Comparison of ENCODE assay signal across 11 mouse cellular contexts in genomic region chr11:97811569-97812362, GRCm38 (mm10). TPM values are rescaled to one million over a fixed set of nuclear protein-coding genes. Genes with fewer than 3 reads are reported as not detected.
DNase-seq lines count a peak whose midpoint lies in the region; ATAC-seq lines count a peak whose summit lies in the region.
"Had no signal": no experiment of that assay in that cellular context is flagged by ENCODE, and none has a peak within 500 bp of the region (broad histone marks: within the 10 kb centered on the region; RNA-seq: fewer than 3 reads in every experiment).

No protein-coding gene starts in this region.

- intact Hi-C loops in heart, postnatal 36 days (cut with DNase I), result no loop called here

- no peak for ATAC-seq in heart, embryonic 12.5 days (ENCODE audit: insufficient number of reproducible peaks, low FRiP score)
- ATAC-seq in forebrain, embryonic 14.5 days, result 0 out of 2 replicates have a peak, but pooled peaks have one; percentile 7
- ATAC-seq in neural tube, embryonic 12.5 days (ENCODE audit: low FRiP score, low read depth), result 0 out of 2 replicates have a peak, but pooled peaks have one; percentile 19

- 50% methylated on average over 12 of the region's 13 CpGs for WGBS in heart, embryonic 12.5 days
- WGBS in forebrain, embryonic 14.5 days, result 27% methylated on average over 12 of the region's 13 CpGs
- WGBS in neural tube, embryonic 12.5 days, result 33% methylated on average over 13 of the region's 13 CpGs

- no peak overlapping the region for H3K4me2 ChIP-seq in heart, embryonic 12.5 days
- H3K4me2 ChIP-seq in forebrain, embryonic 14.5 days (ENCODE audit: low read length), result peak overlapping the region; percentile 35
- peak overlapping the region; percentile 46 for H3K4me2 ChIP-seq in neural tube, embryonic 12.5 days (replicated peaks)

- peaks cover 63% of the 10 kb centered on the region for H3K36me3 ChIP-seq in heart, embryonic 12.5 days
- peaks cover 60% of the 10 kb centered on the region for H3K36me3 ChIP-seq in forebrain, embryonic 14.5 days (ENCODE audit: control insufficient read depth, insufficient read depth, low read length)
- peaks cover 49% of the 10 kb centered on the region for H3K36me3 ChIP-seq in neural tube, embryonic 12.5 days

- peaks cover 86% of the 10 kb centered on the region for H3K4me1 ChIP-seq in heart, embryonic 12.5 days (replicated peaks)
- H3K4me1 ChIP-seq in forebrain, embryonic 14.5 days (ENCODE audit: control insufficient read depth, insufficient read depth, low read length), result peaks cover 52% of the 10 kb centered on the region
- peaks cover 55% of the 10 kb centered on the region for H3K4me1 ChIP-seq in neural tube, embryonic 12.5 days

- H3K27ac ChIP-seq in heart, embryonic 12.5 days (ENCODE audit: poor library complexity, severe bottlenecking), result no peak overlapping the region
- H3K27ac ChIP-seq in forebrain, embryonic 14.5 days (ENCODE audit: low read depth, low read length), result peak overlapping the region; percentile 85
- peak overlapping the region; percentile 61 for H3K27ac ChIP-seq in neural tube, embryonic 12.5 days

- no peak overlapping the region for H3K4me3 ChIP-seq in heart, embryonic 12.5 days
- H3K4me3 ChIP-seq in forebrain, embryonic 14.5 days (ENCODE audit: low read depth, low read length), result no peak overlapping the region
- no peak overlapping the region for H3K4me3 ChIP-seq in neural tube, embryonic 12.5 days

- H3K27me3 ChIP-seq in heart, embryonic 12.5 days (replicated peaks), result no peaks in the 10 kb centered on the region
- H3K27me3 ChIP-seq in forebrain, embryonic 14.5 days (replicated peaks; ENCODE audit: control insufficient read depth, insufficient read depth, low read length), result no peaks in the 10 kb centered on the region
- no peaks in the 10 kb centered on the region for H3K27me3 ChIP-seq in neural tube, embryonic 12.5 days (replicated peaks)
- H3K27me3 ChIP-seq: CH12.LX had no signal

- DNase-seq in heart, postnatal 36 days, result no peak
- no peak for DNase-seq in forebrain, embryonic 14.5 days (ENCODE audit: low spot score)
- peak; percentile 83 for DNase-seq in kidney, postnatal 10 days
- DNase-seq in layer of hippocampus, postnatal 36 days, result no peak
- DNase-seq in urinary bladder, adult 2 months (ENCODE audit: low spot score), result no peak
- no peak for DNase-seq in T-cell, adult 2 months (ENCODE audit: low spot score)
- DNase-seq: cerebellum, adult 9-10 months had no signal

- H3K9ac ChIP-seq in heart, embryonic 12.5 days, result peak overlapping the region; percentile 46; the same call in 1 of the 2 replicates
- H3K9ac ChIP-seq in forebrain, embryonic 14.5 days (ENCODE audit: low read length), result peak overlapping the region; percentile 43
- peak overlapping the region; percentile 36; the same call in 1 of the 2 replicates for H3K9ac ChIP-seq in neural tube, embryonic 12.5 days

- no peaks in the 10 kb centered on the region for H3K9me3 ChIP-seq in heart, embryonic 12.5 days (replicated peaks)
- H3K9me3 ChIP-seq in forebrain, embryonic 14.5 days (replicated peaks; ENCODE audit: control insufficient read depth, low read length), result no peaks in the 10 kb centered on the region
- no peaks in the 10 kb centered on the region for H3K9me3 ChIP-seq in neural tube, embryonic 12.5 days

RNA-seq across cellular contexts. Expression of gene Lasp1, which starts 13.0 kb away (rescaled TPM):
- 46.9 and 49.5 TPM in 2 replicates for polyA plus RNA-seq in heart, embryonic 12.5 days (2016; fragmentation: Nextera tagmentation; extraction: Ambion mirVana)
- 10 to 100 TPM; 37.7 to 40.7 TPM for total RNA-seq in heart, postnatal 36 days (2021)
- 77.6 and 94.6 TPM in 2 replicates for polyA plus RNA-seq in forebrain, embryonic 14.5 days (2014; fragmentation: Nextera tagmentation; extraction: Ambion mirVana)
- 103 and 105 TPM in 2 replicates for polyA plus RNA-seq in neural tube, embryonic 12.5 days (2016; fragmentation: Nextera tagmentation; extraction: Ambion mirVana)
- 10 to 100 TPM; 98.0 to 98.2 TPM for total RNA-seq in layer of hippocampus, postnatal 36 days (2021)
- polyA plus RNA-seq in urinary bladder, adult 2 months (2012; rRNA removed), result 101 and 108 TPM in 2 replicates

RNA-seq across cellular contexts. Expression of gene B230217C12Rik, which starts 28.8 kb away (rescaled TPM):
- polyA plus RNA-seq in heart, embryonic 12.5 days (2016; fragmentation: Nextera tagmentation; extraction: Ambion mirVana), result 6.9 and 7.4 TPM in 2 replicates
- total RNA-seq in heart, postnatal 36 days (2021), result 1 to 10 TPM in 1 of 2 experiments, under 1 TPM in 1; 1.00 to 1.4 TPM
- 20.3 and 21.5 TPM in 2 replicates for polyA plus RNA-seq in forebrain, embryonic 14.5 days (2014; fragmentation: Nextera tagmentation; extraction: Ambion mirVana)
- 12.9 and 15.8 TPM in 2 replicates for polyA plus RNA-seq in neural tube, embryonic 12.5 days (2016; fragmentation: Nextera tagmentation; extraction: Ambion mirVana)
- 10 to 100 TPM; 67.5 to 68.4 TPM for total RNA-seq in layer of hippocampus, postnatal 36 days (2021)
- 3.8 and 5.6 TPM in 2 replicates for polyA plus RNA-seq in urinary bladder, adult 2 months (2012; rRNA removed)

RNA-seq across cellular contexts. Expression of gene Rpl23, which starts 29.5 kb away (rescaled TPM):
- 404 and 410 TPM in 2 replicates for polyA plus RNA-seq in heart, embryonic 12.5 days (2016; fragmentation: Nextera tagmentation; extraction: Ambion mirVana)
- 100 to 1,000 TPM; 522 TPM for total RNA-seq in heart, postnatal 36 days (2021)
- 348 and 451 TPM in 2 replicates for polyA plus RNA-seq in forebrain, embryonic 14.5 days (2014; fragmentation: Nextera tagmentation; extraction: Ambion mirVana)
- 369 and 383 TPM in 2 replicates for polyA plus RNA-seq in neural tube, embryonic 12.5 days (2016; fragmentation: Nextera tagmentation; extraction: Ambion mirVana)
- total RNA-seq in layer of hippocampus, postnatal 36 days (2021), result 100 to 1,000 TPM; 355 TPM
- 911 and 1,027 TPM in 2 replicates for polyA plus RNA-seq in urinary bladder, adult 2 months (2012; rRNA removed)

RNA-seq across cellular contexts. Expression of gene 1700001P01Rik, which starts 36.0 kb away (rescaled TPM):
- polyA plus RNA-seq in heart, embryonic 12.5 days (2016; fragmentation: Nextera tagmentation; extraction: Ambion mirVana), result not detected in 2 replicates
- total RNA-seq in heart, postnatal 36 days (2021), result not detected
- polyA plus RNA-seq in forebrain, embryonic 14.5 days (2014; fragmentation: Nextera tagmentation; extraction: Ambion mirVana), result 0.50 TPM in 1 of 2 replicates, not detected in the other
- polyA plus RNA-seq in neural tube, embryonic 12.5 days (2016; fragmentation: Nextera tagmentation; extraction: Ambion mirVana), result 0.56 and 0.70 TPM in 2 replicates
- 1 to 10 TPM in 1 of 2 experiments, under 1 TPM in 1; 0.60 to 1.3 TPM for total RNA-seq in layer of hippocampus, postnatal 36 days (2021)
- 0.13 and 0.41 TPM in 2 replicates for polyA plus RNA-seq in urinary bladder, adult 2 months (2012; rRNA removed)
- polyA plus RNA-seq: spleen, adult 2 months had no signal

RNA-seq across cellular contexts. Expression of gene Cwc25, which starts 45.4 kb away (rescaled TPM):
- polyA plus RNA-seq in heart, embryonic 12.5 days (2016; fragmentation: Nextera tagmentation; extraction: Ambion mirVana), result 10.9 and 11.4 TPM in 2 replicates
- 1 to 10 TPM; 7.5 to 7.9 TPM for total RNA-seq in heart, postnatal 36 days (2021)
- 9.9 and 11.1 TPM in 2 replicates for polyA plus RNA-seq in forebrain, embryonic 14.5 days (2014; fragmentation: Nextera tagmentation; extraction: Ambion mirVana)
- 21.1 and 23.4 TPM in 2 replicates for polyA plus RNA-seq in neural tube, embryonic 12.5 days (2016; fragmentation: Nextera tagmentation; extraction: Ambion mirVana)
- 10 to 100 TPM; 19.5 to 19.8 TPM for total RNA-seq in layer of hippocampus, postnatal 36 days (2021)
- polyA plus RNA-seq in urinary bladder, adult 2 months (2012; rRNA removed), result 15.3 and 16.6 TPM in 2 replicates
